In genomic region chr11:51761241-51761640, GRCm38 (mm10) we compare ENCODE assay signal across 28 mouse cellular contexts.
"Had no signal": no experiment of that assay in that cellular context is flagged by ENCODE, and none has a peak within 500 bp of the region (broad histone marks: within the 10 kb centered on the region; RNA-seq: fewer than 3 reads in every experiment).

No protein-coding gene starts in this region.

- H3K36me3 ChIP-seq: embryonic facial prominence, embryonic 10.5 days; embryonic facial prominence, embryonic 12.5 days; embryonic facial prominence, embryonic 13.5 days; embryonic facial prominence, embryonic 15.5 days; forebrain, embryonic 10.5 days; forebrain, embryonic 12.5 days; forebrain, embryonic 15.5 days had no signal

- ATAC-seq: forebrain, embryonic 13.5 days; forebrain, embryonic 14.5 days; forebrain, embryonic 15.5 days; forebrain, embryonic 16.5 days; forebrain, postnatal 0 days had no signal

- H3K9me3 ChIP-seq: embryonic facial prominence, embryonic 10.5 days; embryonic facial prominence, embryonic 12.5 days; embryonic facial prominence, embryonic 13.5 days; embryonic facial prominence, embryonic 15.5 days; forebrain, embryonic 10.5 days; forebrain, embryonic 12.5 days; forebrain, embryonic 13.5 days; forebrain, embryonic 15.5 days had no signal

- H3K27me3 ChIP-seq: embryonic facial prominence, embryonic 12.5 days; forebrain, embryonic 15.5 days had no signal

- H3K4me2 ChIP-seq: embryonic facial prominence, embryonic 12.5 days; embryonic facial prominence, embryonic 13.5 days; embryonic facial prominence, embryonic 15.5 days; forebrain, embryonic 12.5 days; forebrain, embryonic 13.5 days; forebrain, embryonic 15.5 days had no signal

- DNase-seq: cerebellum, adult 8-10 months; cerebellum, adult 9-10 months; cerebellum, adult 9-11 months; cerebellum, postnatal 10 days; cerebellum, postnatal 14 days; cerebellum, postnatal 25 days; cerebellum, postnatal 36 days; embryo, embryonic 11 days; forebrain, postnatal 0 days; gastrocnemius, adult 2 months; gastrocnemius, postnatal 10 days; gastrocnemius, postnatal 14 days; gastrocnemius, postnatal 25 days; gastrocnemius, postnatal 36 days; heart, adult 11 months; heart, adult 18-20 months; heart, adult 2 months had no signal

- H3K27ac ChIP-seq: embryonic facial prominence, embryonic 10.5 days; embryonic facial prominence, embryonic 12.5 days; embryonic facial prominence, embryonic 13.5 days; embryonic facial prominence, embryonic 15.5 days; forebrain, embryonic 10.5 days; forebrain, embryonic 12.5 days; forebrain, embryonic 13.5 days; forebrain, embryonic 15.5 days; gastrocnemius, adult 2 months; heart, adult 2 months had no signal

- H3K9ac ChIP-seq: embryonic facial prominence, embryonic 12.5 days; embryonic facial prominence, embryonic 13.5 days; embryonic facial prominence, embryonic 15.5 days; forebrain, embryonic 12.5 days; forebrain, embryonic 13.5 days; forebrain, embryonic 15.5 days; forebrain, postnatal 0 days had no signal

- H3K4me3 ChIP-seq: embryonic facial prominence, embryonic 10.5 days; embryonic facial prominence, embryonic 12.5 days; embryonic facial prominence, embryonic 13.5 days; embryonic facial prominence, embryonic 15.5 days; erythroblast, embryonic 14.5 days; forebrain, embryonic 10.5 days; forebrain, embryonic 12.5 days; forebrain, embryonic 13.5 days; forebrain, embryonic 15.5 days; gastrocnemius, adult 2 months; heart, adult 2 months had no signal
